In genomic region chr19:56231849-56232248, GRCm38 (mm10) we compare ENCODE assay signal across 11 mouse cellular contexts. TPM values are rescaled to one million over a fixed set of nuclear protein-coding genes. Genes with fewer than 3 reads are reported as not detected.
DNase-seq lines count a peak whose midpoint lies in the region; ATAC-seq and TF ChIP-seq lines count a peak whose summit lies in the region.
"Had no signal": no experiment of that assay in that cellular context is flagged by ENCODE, and none has a peak within 500 bp of the region (broad histone marks: within the 10 kb centered on the region; RNA-seq: fewer than 3 reads in every experiment).

No protein-coding gene starts in this region.

- no peaks in the 10 kb centered on the region for H3K27me3 ChIP-seq in forebrain, embryonic 11.5 days (ENCODE audit: control insufficient read depth, insufficient read depth, low read length)
- no peaks in the 10 kb centered on the region for H3K27me3 ChIP-seq in forebrain, embryonic 10.5 days (ENCODE audit: poor library complexity, severe bottlenecking)
- no peaks in the 10 kb centered on the region for H3K27me3 ChIP-seq in midbrain, embryonic 10.5 days (ENCODE audit: low read depth, poor library complexity, severe bottlenecking)
- H3K27me3 ChIP-seq in midbrain, embryonic 16.5 days (ENCODE audit: control insufficient read depth, insufficient read depth, low read depth, low read length), result no peaks in the 10 kb centered on the region
- H3K27me3 ChIP-seq in limb, embryonic 10.5 days (ENCODE audit: low read depth, poor library complexity, severe bottlenecking), result 0 out of 2 replicates have a peak, but pooled peaks cover 1% of the 10 kb centered on the region
- H3K27me3 ChIP-seq in midbrain, postnatal 0 days (ENCODE audit: insufficient read depth, low read length), result no peaks in the 10 kb centered on the region

- WGBS in forebrain, embryonic 11.5 days, result 44% methylated on average over 9 of the region's 9 CpGs
- 72% methylated on average over 9 of the region's 9 CpGs for WGBS in forebrain, embryonic 10.5 days
- 43% methylated on average over 9 of the region's 9 CpGs for WGBS in midbrain, embryonic 10.5 days
- WGBS in midbrain, embryonic 16.5 days, result 26% methylated on average over 9 of the region's 9 CpGs
- WGBS in limb, embryonic 10.5 days, result 73% methylated on average over 9 of the region's 9 CpGs
- WGBS in midbrain, postnatal 0 days, result 44% methylated on average over 9 of the region's 9 CpGs

- TF ChIP-seq CTCF in midbrain, postnatal 0 days (IDR thresholded peaks at IDR 0.05), result no peak

- DNase-seq in forebrain, embryonic 11.5 days (ENCODE audit: low spot score), result no peak
- no peak for DNase-seq in forebrain, embryonic 10.5 days (ENCODE audit: extremely low spot score, low spot score)
- no peak for DNase-seq in midbrain, embryonic 10.5 days (ENCODE audit: low spot score)
- no peak for DNase-seq in limb, embryonic 10.5 days (ENCODE audit: low spot score)
- peak; percentile 24 for DNase-seq in midbrain, postnatal 0 days (ENCODE audit: low spot score)
- DNase-seq in c-Kit-positive CD71-positive TER-119-positive erythroid progenitor cells, embryonic 14.5 days (ENCODE audit: low spot score), result no peak
- no peak for DNase-seq in left cerebral cortex, postnatal 14 days (ENCODE audit: low spot score in 2 of 2)
- DNase-seq: right cerebral cortex, postnatal 25 days had no signal

- H3K9me3 ChIP-seq in forebrain, embryonic 11.5 days (ENCODE audit: control insufficient read depth, low read length), result peaks cover 4% of the 10 kb centered on the region; the same call in 1 of the 2 replicates
- peaks cover 7% of the 10 kb centered on the region for H3K9me3 ChIP-seq in forebrain, embryonic 10.5 days
- peaks cover 6% of the 10 kb centered on the region for H3K9me3 ChIP-seq in midbrain, embryonic 10.5 days (replicated peaks)
- H3K9me3 ChIP-seq in midbrain, embryonic 16.5 days (replicated peaks; ENCODE audit: control insufficient read depth, low read length, poor library complexity, severe bottlenecking), result no peaks in the 10 kb centered on the region
- H3K9me3 ChIP-seq in limb, embryonic 10.5 days (replicated peaks), result 0 out of 2 replicates have a peak, but pooled peaks cover 5% of the 10 kb centered on the region
- no peaks in the 10 kb centered on the region for H3K9me3 ChIP-seq in midbrain, postnatal 0 days (ENCODE audit: low read length)

- intact Hi-C loops in left cerebral cortex, postnatal 14 days (cut with DNase I), result no loop called here

- no peak overlapping the region for H3K4me3 ChIP-seq in forebrain, embryonic 11.5 days (ENCODE audit: low read depth, low read length)
- no peak overlapping the region for H3K4me3 ChIP-seq in forebrain, embryonic 10.5 days
- H3K4me3 ChIP-seq in midbrain, embryonic 10.5 days, result no peak overlapping the region
- H3K4me3 ChIP-seq in midbrain, embryonic 16.5 days (ENCODE audit: low read depth, low read length), result no peak overlapping the region
- no peak overlapping the region for H3K4me3 ChIP-seq in limb, embryonic 10.5 days
- H3K4me3 ChIP-seq in midbrain, postnatal 0 days (ENCODE audit: low read depth, low read length), result no peak overlapping the region

- no peak for ATAC-seq in forebrain, embryonic 11.5 days (replicated peaks; ENCODE audit: low FRiP score)
- ATAC-seq in midbrain, embryonic 16.5 days, result no peak
- ATAC-seq in midbrain, postnatal 0 days (ENCODE audit: low FRiP score), result no peak

- no peak overlapping the region for H3K9ac ChIP-seq in forebrain, embryonic 11.5 days (ENCODE audit: low read length)
- no peak overlapping the region for H3K9ac ChIP-seq in midbrain, embryonic 16.5 days (ENCODE audit: low read depth, low read length)
- H3K9ac ChIP-seq in midbrain, postnatal 0 days (replicated peaks; ENCODE audit: low read length, poor library complexity, severe bottlenecking), result no peak overlapping the region

- no peak overlapping the region for H3K4me2 ChIP-seq in forebrain, embryonic 11.5 days (ENCODE audit: low read depth, low read length, severe bottlenecking)
- no peak overlapping the region for H3K4me2 ChIP-seq in midbrain, embryonic 16.5 days (ENCODE audit: low read length)
- H3K4me2 ChIP-seq in midbrain, postnatal 0 days (ENCODE audit: low read depth, low read length, poor library complexity, severe bottlenecking), result peak overlapping the region; percentile 7; the same call in 1 of the 2 replicates

- H3K36me3 ChIP-seq in forebrain, embryonic 11.5 days (ENCODE audit: control insufficient read depth, insufficient read depth, low read length), result no peaks in the 10 kb centered on the region
- no peaks in the 10 kb centered on the region for H3K36me3 ChIP-seq in forebrain, embryonic 10.5 days (replicated peaks)
- no peaks in the 10 kb centered on the region for H3K36me3 ChIP-seq in midbrain, embryonic 10.5 days
- H3K36me3 ChIP-seq in midbrain, embryonic 16.5 days (ENCODE audit: control insufficient read depth, insufficient read depth, low read length), result no peaks in the 10 kb centered on the region
- H3K36me3 ChIP-seq in limb, embryonic 10.5 days, result no peaks in the 10 kb centered on the region
- H3K36me3 ChIP-seq in midbrain, postnatal 0 days (ENCODE audit: insufficient read depth, low read length), result no peaks in the 10 kb centered on the region

- peaks cover 3% of the 10 kb centered on the region; the same call in 1 of the 2 replicates for H3K4me1 ChIP-seq in forebrain, embryonic 11.5 days (replicated peaks; ENCODE audit: control insufficient read depth, insufficient read depth, low read length)
- H3K4me1 ChIP-seq in forebrain, embryonic 10.5 days, result peaks cover 18% of the 10 kb centered on the region
- peaks cover 14% of the 10 kb centered on the region for H3K4me1 ChIP-seq in midbrain, embryonic 10.5 days
- H3K4me1 ChIP-seq in midbrain, embryonic 16.5 days (ENCODE audit: control insufficient read depth, insufficient read depth, low read length), result peaks cover 11% of the 10 kb centered on the region
- H3K4me1 ChIP-seq in limb, embryonic 10.5 days, result peaks cover 32% of the 10 kb centered on the region
- peaks cover 6% of the 10 kb centered on the region; the same call in 1 of the 2 replicates for H3K4me1 ChIP-seq in midbrain, postnatal 0 days (ENCODE audit: insufficient read depth, low read length)

- H3K27ac ChIP-seq in forebrain, embryonic 11.5 days (ENCODE audit: low read depth, low read length), result peak overlapping the region; percentile 48; the same call in 1 of the 2 replicates
- H3K27ac ChIP-seq in forebrain, embryonic 10.5 days, result no peak overlapping the region
- peak overlapping the region; percentile 68 for H3K27ac ChIP-seq in midbrain, embryonic 10.5 days (replicated peaks)
- no peak overlapping the region for H3K27ac ChIP-seq in midbrain, embryonic 16.5 days (ENCODE audit: low read length)
- H3K27ac ChIP-seq in limb, embryonic 10.5 days, result peak overlapping the region; percentile 26; the same call in 1 of the 2 replicates
- no peak overlapping the region for H3K27ac ChIP-seq in midbrain, postnatal 0 days (ENCODE audit: low read depth, low read length)

RNA-seq across cellular contexts. Expression of gene Habp2, which starts 55.1 kb away (rescaled TPM):
- polyA plus RNA-seq in forebrain, embryonic 11.5 days (2014; fragmentation: Nextera tagmentation; extraction: Ambion mirVana), result not detected in 2 replicates
- polyA plus RNA-seq in forebrain, embryonic 10.5 days (2016; fragmentation: Nextera tagmentation; extraction: Ambion mirVana), result not detected in 2 replicates
- polyA plus RNA-seq in midbrain, embryonic 10.5 days (2016; fragmentation: Nextera tagmentation; extraction: Ambion mirVana), result 0.06 TPM in 1 of 2 replicates, not detected in the other
- polyA plus RNA-seq in midbrain, embryonic 16.5 days (2015; fragmentation: Nextera tagmentation; extraction: Ambion mirVana), result 0.14 and 0.22 TPM in 2 replicates
- 0.46 TPM in 1 of 2 replicates, not detected in the other for polyA plus RNA-seq in limb, embryonic 10.5 days (2016; fragmentation: Nextera tagmentation; extraction: Ambion mirVana)
- total RNA-seq in midbrain, postnatal 0 days (2014; rRNA removed), result not detected in 2 replicates
- polyA plus RNA-seq in midbrain, postnatal 0 days (2015; fragmentation: Nextera tagmentation; extraction: Ambion mirVana), result 0.06 and 0.12 TPM in 2 replicates
- not detected for total RNA-seq in left cerebral cortex, postnatal 14 days (2021)
- total RNA-seq: layer of hippocampus, postnatal 25 days; megakaryocyte, adult 5-6 weeks had no signal

Comparison
In these comparisons a context has a peak if more than half of its experiments do, and no peak if none do; other contexts are left out.
1. H3K27ac ChIP-seq: peak in forebrain, embryonic 11.5 days (single experiment), midbrain, embryonic 10.5 days (single experiment) and limb, embryonic 10.5 days (single experiment); none in forebrain, embryonic 10.5 days (single experiment), midbrain, embryonic 16.5 days (single experiment) and midbrain, postnatal 0 days (single experiment).